Mouse (Mus musculus): ENCODE measurements at regions not wholly inside any gene's neighbourhood (a gene's known extent, or its start where the extent isn't known, plus 50 kb on each side); places are given as distances from the start of the nearest gene placed in this dataset.

- DNase-seq (ENCODE audit: low spot score in 2 of 2), result no peak
These were observed 53.2 kb upstream of the Col1a1 start for GRCm38 (mm10) chr11:94882687-94883383.

DNA sequence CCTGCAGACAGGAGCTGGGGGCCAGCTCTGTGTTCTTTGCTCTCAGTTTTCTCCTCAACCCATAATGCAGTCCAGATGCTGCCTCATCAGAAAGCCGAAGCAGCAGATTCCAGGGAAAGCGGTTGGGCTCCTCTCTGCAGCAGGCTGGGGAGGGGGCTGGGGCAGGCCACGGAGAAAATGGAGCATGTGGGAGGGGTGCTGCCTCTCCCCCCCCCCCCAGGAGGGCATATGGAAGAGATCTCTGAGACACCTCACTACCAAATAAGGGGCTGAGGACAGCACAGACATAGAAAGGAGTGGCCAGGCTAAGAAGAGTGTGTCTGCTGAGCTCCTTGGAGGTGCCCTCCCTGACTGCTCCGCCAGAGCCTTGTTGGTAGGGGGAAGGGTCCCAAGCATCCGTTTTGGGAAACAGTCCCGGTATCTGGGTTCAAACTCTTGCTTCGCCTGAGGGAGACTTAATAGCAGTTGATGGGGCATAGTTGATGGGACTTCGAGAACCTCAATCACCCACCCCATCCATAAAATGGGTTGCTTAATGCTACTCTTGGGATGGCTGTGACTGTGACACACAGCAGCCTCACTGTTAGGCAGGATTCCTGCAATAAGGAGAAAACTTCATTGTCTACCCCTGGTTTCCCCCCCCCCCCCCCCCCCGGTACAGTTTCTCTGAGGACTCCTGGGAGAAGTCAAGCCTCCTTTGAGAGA lies 53.9 kb upstream of the Col1a1 start:
- DNase-seq (ENCODE audit: low spot score in 2 of 2), result peak in 1 of 2 experiments; percentile 31

GRCm38 (mm10) chr11:94880896-94881840 lies 54.9 kb upstream of the Col1a1 start:
- DNase-seq (ENCODE audit: low spot score in 2 of 2), result peak in 1 of 2 experiments; percentile 51

GRCm38 (mm10) chr11:94876707-94877106 lies 59.3 kb upstream of the Col1a1 start:
- DNase-seq (ENCODE audit: low spot score in 2 of 2), result no peak

GRCm38 (mm10) chr11:94875026-94875425 lies 61.0 kb upstream of the Col1a1 start:
- DNase-seq (ENCODE audit: low spot score in 2 of 2), result no peak

- no peak for DNase-seq (ENCODE audit: low spot score in 2 of 2)
These were observed 61.9 kb upstream of the Col1a1 start for GRCm38 (mm10) chr11:94874155-94874561.

DNA sequence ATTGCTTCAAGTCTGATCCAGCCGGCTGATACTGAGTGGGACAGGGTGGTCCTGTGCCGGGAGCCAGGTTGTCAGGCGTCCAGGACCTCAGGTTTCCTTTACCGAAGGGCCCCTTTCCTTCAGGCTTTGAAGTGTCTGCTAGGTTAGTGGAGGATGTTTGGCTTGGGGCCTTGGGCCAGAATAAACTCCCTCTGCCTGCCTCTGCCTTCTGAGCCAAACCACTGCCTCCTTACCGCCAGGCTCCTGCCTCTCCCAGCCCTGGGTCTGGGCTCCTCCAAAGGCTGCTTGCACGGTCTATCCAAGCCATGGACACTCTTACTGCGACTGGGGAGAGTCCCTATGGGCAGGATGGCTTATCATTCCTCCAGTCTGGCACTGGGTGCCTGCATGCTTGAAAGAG lies 62.3 kb upstream of the Col1a1 start:
- DNase-seq (ENCODE audit: low spot score in 2 of 2), result peak in 1 of 2 experiments; percentile 24

DNA sequence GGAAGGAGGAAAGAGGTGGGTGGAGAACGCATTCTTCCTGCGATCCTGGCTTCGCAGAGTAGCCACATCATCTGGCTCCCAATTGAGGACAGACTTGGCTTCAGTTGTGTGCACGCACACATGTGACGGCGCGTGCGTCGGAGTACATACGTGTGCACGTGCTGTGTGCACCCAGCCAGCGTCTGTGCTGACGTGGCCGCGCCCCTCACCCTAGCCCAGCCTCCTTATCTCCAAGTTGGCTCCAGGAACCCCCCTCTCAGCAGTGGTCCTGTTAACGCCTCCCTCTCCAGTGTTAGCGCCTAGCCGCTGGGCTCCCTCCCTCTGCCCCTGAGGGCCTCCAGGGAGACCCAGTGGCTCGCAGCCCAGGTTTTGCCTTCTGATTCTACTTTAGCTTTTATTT lies 63.1 kb upstream of the Col1a1 start:
- DNase-seq (ENCODE audit: low spot score in 2 of 2), result peak; percentile 70 to 76

- DNase-seq (ENCODE audit: low spot score in 2 of 2), result peak in 1 of 2 experiments; percentile 41
These were observed 65.7 kb upstream of the Col1a1 start for GRCm38 (mm10) chr11:94870341-94870740.

GRCm38 (mm10) chr11:94869866-94870265 lies 66.2 kb upstream of the Col1a1 start:
- peak in 1 of 2 experiments; percentile 36 for DNase-seq (ENCODE audit: low spot score in 2 of 2)

DNA sequence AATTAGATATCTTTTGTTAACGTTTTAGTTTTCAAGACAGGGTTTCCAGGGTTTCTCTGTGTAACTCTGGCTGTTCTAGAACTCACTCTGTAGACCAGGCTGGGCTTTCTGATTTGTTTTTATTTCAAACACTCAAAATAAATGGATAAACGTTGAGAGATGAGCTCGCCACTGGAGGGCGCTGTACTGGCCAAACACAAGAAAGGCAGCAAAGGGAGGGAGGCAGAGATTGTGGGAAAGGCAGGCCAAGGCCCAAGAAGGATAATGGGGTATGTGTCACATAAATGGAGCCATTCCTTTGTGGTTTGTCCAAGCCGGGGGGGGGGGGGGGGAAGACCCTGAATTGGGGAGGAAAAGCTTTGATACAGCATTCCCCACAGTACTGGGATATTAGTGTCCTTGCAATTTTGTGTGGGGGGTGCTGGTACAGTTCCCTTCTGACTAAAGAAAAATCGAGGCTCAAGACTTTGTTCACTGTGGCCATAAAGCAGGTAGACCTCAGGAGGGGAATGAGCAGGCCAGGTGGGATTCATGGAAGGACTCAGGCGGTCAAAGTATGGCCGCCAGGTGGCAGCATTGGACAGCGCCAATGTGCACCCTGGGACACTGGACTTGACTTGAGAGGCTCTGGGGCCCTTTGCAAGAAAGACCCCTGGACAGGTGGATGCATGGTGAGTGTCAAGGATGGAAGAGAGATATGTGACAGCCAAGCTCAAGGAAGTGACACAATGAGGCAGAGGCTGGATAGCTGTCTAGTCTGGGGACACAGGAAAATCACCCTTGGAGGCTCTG lies 69.7 kb upstream of the Col1a1 start:
- DNase-seq (ENCODE audit: low spot score in 2 of 2), result peak; percentile 40 to 67

DNA sequence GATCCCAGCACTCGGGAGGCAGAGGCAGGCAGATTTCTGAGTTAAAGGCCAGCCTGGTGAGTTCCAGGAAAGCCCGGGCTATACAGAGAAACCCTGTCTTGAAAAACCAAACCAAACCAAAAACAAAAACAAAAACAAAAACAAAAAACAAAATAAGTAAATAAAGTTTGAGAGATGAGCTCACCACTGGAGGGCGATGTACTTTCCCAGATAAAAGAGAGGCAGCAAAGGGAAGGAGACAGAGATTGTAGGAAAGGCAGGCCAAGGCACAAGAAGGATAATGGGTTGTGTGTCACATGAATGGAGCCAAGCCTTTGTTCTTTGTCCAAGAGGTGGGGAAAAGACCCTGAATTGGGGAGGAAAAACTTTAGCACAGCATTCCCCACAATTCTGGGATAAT lies 67.6 kb upstream of the Tmem92 start:
- DNase-seq (ENCODE audit: low spot score in 2 of 2), result no peak

DNA sequence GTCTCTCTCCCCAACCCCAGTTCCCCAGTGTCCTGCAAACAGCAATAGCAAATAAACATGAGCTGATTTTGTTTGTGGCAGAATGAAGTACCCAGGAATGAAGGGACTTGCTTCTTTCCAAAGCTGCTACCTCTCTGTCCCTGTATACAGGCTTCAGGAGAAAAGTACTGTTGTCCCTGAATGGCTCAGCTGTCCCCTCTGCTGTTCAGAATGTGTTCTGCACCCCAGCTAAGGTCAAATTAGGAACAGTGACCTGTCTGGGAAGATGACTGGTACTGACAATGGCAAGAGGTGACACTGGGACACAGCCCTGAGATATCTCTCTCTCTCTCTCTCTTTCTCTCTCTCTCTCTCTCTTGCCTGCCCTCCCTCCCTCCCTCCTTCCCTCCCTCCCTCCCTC lies 56.6 kb upstream of the Tmem92 start:
- no peak for DNase-seq (ENCODE audit: low spot score in 2 of 2)

- DNase-seq (ENCODE audit: low spot score in 2 of 2), result no peak
These were observed 55.6 kb upstream of the Tmem92 start for GRCm38 (mm10) chr11:94838140-94838539.

DNA sequence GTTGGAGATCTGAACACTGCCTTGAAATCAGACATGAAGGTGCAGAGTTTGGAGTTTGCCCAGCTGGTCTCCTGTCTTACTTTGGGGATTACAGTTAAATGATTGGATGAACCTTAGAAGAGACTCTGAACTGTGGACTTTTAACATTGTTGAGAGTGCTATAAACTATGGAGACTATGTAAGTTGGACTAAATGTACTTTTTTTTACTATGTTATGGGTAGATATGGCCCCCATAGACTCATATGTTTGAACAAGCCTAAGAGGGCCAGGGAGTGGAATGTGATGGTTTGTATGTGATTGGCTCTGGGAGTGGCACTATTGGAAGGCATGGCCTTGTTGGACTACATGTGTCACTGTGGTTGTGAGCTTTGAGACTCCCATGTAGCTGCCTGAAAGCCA lies 53.8 kb upstream of the Tmem92 start:
- DNase-seq (ENCODE audit: low spot score in 2 of 2), result no peak

DNA sequence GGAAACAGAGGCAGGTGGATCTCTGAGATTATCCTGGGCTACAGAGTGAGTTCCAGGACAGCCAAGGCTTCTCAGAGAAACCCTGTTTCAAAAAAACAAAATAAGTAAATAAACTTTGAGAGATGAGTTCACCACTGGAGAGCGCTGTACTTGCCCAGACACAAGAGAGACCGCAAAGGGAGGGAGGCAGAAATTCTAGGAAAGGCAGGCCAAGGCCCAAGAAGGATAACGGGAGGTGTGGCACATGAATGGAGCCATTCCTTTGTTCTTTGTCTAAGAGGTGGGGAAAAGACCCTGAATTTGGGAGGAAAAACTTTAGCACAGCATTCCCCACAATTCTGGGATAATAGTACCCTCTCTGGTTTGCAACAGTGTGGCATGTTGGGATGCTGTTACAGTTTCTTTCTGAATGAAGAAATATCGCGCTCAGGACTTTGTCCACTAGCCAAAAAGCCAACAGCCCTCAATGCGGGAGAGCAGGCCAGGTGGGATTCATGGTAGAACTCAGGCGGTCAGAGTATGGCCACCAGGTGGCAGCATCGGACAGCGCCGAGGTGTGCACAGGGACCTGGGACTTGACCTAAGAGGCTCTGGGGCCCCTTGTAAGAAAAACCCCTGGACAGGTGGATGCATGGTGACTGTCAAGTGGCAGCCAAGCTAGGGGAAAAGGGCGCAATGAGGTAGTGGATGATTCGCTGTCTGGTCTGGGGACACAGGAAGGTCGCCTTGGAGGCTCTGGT lies 49.9 kb upstream of the Tmem92 start:
- peak; percentile 43 to 68 for DNase-seq (ENCODE audit: low spot score in 2 of 2)

Data from right cerebral cortex, postnatal 10 days (tissue).